Mouse (Mus musculus) limb, embryonic 15.5 days (tissue): ENCODE measurements around the gene Ltb. TPM values are rescaled to one million over a fixed set of nuclear protein-coding genes. Genes with fewer than 3 reads are reported as not detected.

Source experiments
- ATAC-seq: fragments of 200-750 bp; cut with Nextera tagmentation; 2 replicates; pipeline ENCODE4 v1.8.0; 2017; ENCODE audit warnings: low read depth, moderate TSS enrichment; ENCODE audit not compliant: insufficient number of reproducible peaks, low FRiP score, low TSS enrichment
- H3K27ac ChIP-seq: fragments of 300-500 bp; sonication (generic); 2 replicates; pipeline ENCODE4 v1.5.1; 2015; ENCODE audit warnings: moderate library complexity, mild to moderate bottlenecking, inconsistent platforms
- H3K27me3 ChIP-seq: fragments of 300-500 bp; sonication (generic); 2 replicates; pipeline ENCODE4 v1.6.1; 2015; ENCODE audit warnings: inconsistent platforms
- H3K36me3 ChIP-seq: fragments of 300-500 bp; sonication (generic); 2 replicates; pipeline ENCODE4 v1.6.1; 2015; ENCODE audit warnings: inconsistent platforms
- H3K4me1 ChIP-seq: fragments of 300-500 bp; sonication (generic); 2 replicates; pipeline ENCODE4 v1.6.1; 2015; ENCODE audit warnings: inconsistent platforms
- H3K4me2 ChIP-seq: fragments of 300-500 bp; sonication (generic); 2 replicates; pipeline ENCODE4 v1.6.1; 2015; ENCODE audit warnings: mild to moderate bottlenecking, inconsistent platforms
- H3K4me3 ChIP-seq: fragments of 300-500 bp; sonication (generic); 2 replicates; pipeline ENCODE4 v1.5.1; 2015; ENCODE audit warnings: mild to moderate bottlenecking, inconsistent platforms
- H3K9ac ChIP-seq: fragments of 300-500 bp; sonication (generic); 2 replicates; pipeline ENCODE4 v1.6.1; 2015; ENCODE audit warnings: inconsistent platforms
- H3K9me3 ChIP-seq: fragments of 300-500 bp; sonication (generic); 2 replicates; pipeline ENCODE4 v1.6.1; 2016; ENCODE audit warnings: inconsistent platforms
- WGBS: fragments of 180-500 bp; shearing (Covaris S2); methylation state at CpG from one replicate; pipeline ENCODE4 v1.1.7; 2015; 5-methylcytosine and 5-hydroxymethylcytosine counted together
- polyA plus RNA-seq: library from polyadenylated mRNA; unstranded; fragments of >200 nt; fragmentation: Nextera tagmentation; extraction: Ambion mirVana; gene quantifications from 2 replicates; pipeline ENCODE4 v1.2.1, GENCODE M21; 2015

The Ltb gene
- polyA plus RNA-seq, 1 experiment from 2014 or later: 1.2 TPM

GRCm38 (mm10) chr17:35218516-35219193 lies 24.4 kb downstream of the Ltb start:
- ATAC-seq: no peak
- H3K27ac ChIP-seq: no peak overlapping the region

GRCm38 (mm10) chr17:35219601-35220041 lies 25.4 kb downstream of the Ltb start:
- Histone ChIP-seq H3K9ac (no peak overlapping the region), H3K4me2 (no peak overlapping the region), H3K4me1 (0 out of 2 replicates have a peak, but pooled peaks cover 6% of the 10 kb centered on the region), H3K9me3 (no peaks in the 10 kb centered on the region), H3K27ac (no peak overlapping the region), H3K4me3 (no peak overlapping the region), H3K27me3 (no peaks in the 10 kb centered on the region), H3K36me3 (peaks cover 13% of the 10 kb centered on the region)
- WGBS: 81% methylated on average over 6 of the region's 6 CpGs
- ATAC-seq: no peak

More at GRCm38 (mm10) chr17:35218516-35219193, 24.4 kb downstream of the Ltb start:
- Histone ChIP-seq H3K9me3 (no peaks in the 10 kb centered on the region), H3K4me1 (0 out of 2 replicates have a peak, but pooled peaks cover 6% of the 10 kb centered on the region), H3K9ac (no peak overlapping the region), H3K36me3 (peaks cover 13% of the 10 kb centered on the region), H3K4me2 (no peak overlapping the region), H3K27me3 (no peaks in the 10 kb centered on the region), H3K4me3 (no peak overlapping the region)
- WGBS: 75% methylated on average over 18 of the region's 18 CpGs

- Histone ChIP-seq H3K27ac (no peak within 1 kb of the TSS), H3K4me1 (0 out of 2 replicates have a peak, but pooled peaks cover 6% of the 10 kb centered on the region), H3K4me3 (no peak within 1 kb of the TSS), H3K4me2 (no peak within 1 kb of the TSS), H3K9me3 (no peaks in the 10 kb centered on the region), H3K36me3 (peaks cover 18% of the 10 kb centered on the region), H3K9ac (no peak within 1 kb of the TSS), H3K27me3 (no peaks in the 10 kb centered on the region)
- 83% methylated on average over 28 of the region's 28 CpGs for WGBS
- no peak for ATAC-seq
Observed at GRCm38 (mm10) chr17:35220156-35220952, 26.1 kb downstream of the Ltb start, which contains the start of gene Gm16181. TSS of gene Gm16181 (plus strand) at chr17:35220834.

GRCm38 (mm10) chr17:35222299-35222698 lies 28.1 kb downstream of the Ltb start:
- Histone ChIP-seq H3K4me2 (no peak overlapping the region), H3K9me3 (no peaks in the 10 kb centered on the region), H3K4me3 (no peak overlapping the region), H3K27ac (0 out of 2 replicates have a peak overlapping the region, but pooled peaks have one; percentile 33), H3K36me3 (peaks cover 26% of the 10 kb centered on the region), H3K9ac (no peak overlapping the region), H3K4me1 (0 out of 2 replicates have a peak, but pooled peaks cover 6% of the 10 kb centered on the region), H3K27me3 (no peaks in the 10 kb centered on the region)
- ATAC-seq: no peak
- 78% methylated on average over 6 of the region's 6 CpGs for WGBS

GRCm38 (mm10) chr17:35224641-35225040 lies 30.4 kb downstream of the Ltb start:
- H3K27me3 ChIP-seq: no peaks in the 10 kb centered on the region

GRCm38 (mm10) chr17:35225456-35225855 lies 31.2 kb downstream of the Ltb start:
- no peaks in the 10 kb centered on the region for H3K9me3 ChIP-seq
- WGBS: 91% methylated on average over 5 of the region's 5 CpGs
- H3K9ac ChIP-seq: no peak overlapping the region
- H3K36me3 ChIP-seq: peaks cover 45% of the 10 kb centered on the region
- no peak overlapping the region for H3K27ac ChIP-seq
- no peaks in the 10 kb centered on the region for H3K27me3 ChIP-seq
- 0 out of 2 replicates have a peak, but pooled peaks cover 1% of the 10 kb centered on the region for H3K4me1 ChIP-seq
- no peak for ATAC-seq
- H3K4me3 ChIP-seq: no peak overlapping the region
- no peak overlapping the region for H3K4me2 ChIP-seq

More at GRCm38 (mm10) chr17:35224641-35225040, 30.4 kb downstream of the Ltb start:
- Histone ChIP-seq H3K4me2 (no peak overlapping the region), H3K4me3 (no peak overlapping the region), H3K9me3 (no peaks in the 10 kb centered on the region), H3K36me3 (peaks cover 48% of the 10 kb centered on the region), H3K27ac (no peak overlapping the region), H3K9ac (no peak overlapping the region), H3K4me1 (0 out of 2 replicates have a peak, but pooled peaks cover 6% of the 10 kb centered on the region)
- no peak for ATAC-seq
- WGBS: 95% methylated on average over 4 of the region's 4 CpGs

- 83% methylated on average over 14 of the region's 14 CpGs for WGBS
- ATAC-seq: no peak
- no peak overlapping the region for H3K27ac ChIP-seq
Observed at GRCm38 (mm10) chr17:35226561-35227046, 32.4 kb downstream of the Ltb start.

GRCm38 (mm10) chr17:35231022-35231421 lies 36.8 kb downstream of the Ltb start:
- H3K4me1 ChIP-seq: peaks cover 27% of the 10 kb centered on the region
- no peaks in the 10 kb centered on the region for H3K9me3 ChIP-seq
- no peak overlapping the region for H3K4me2 ChIP-seq
- peaks cover 49% of the 10 kb centered on the region for H3K36me3 ChIP-seq
- H3K9ac ChIP-seq: no peak overlapping the region
- H3K27me3 ChIP-seq: no peaks in the 10 kb centered on the region
- no peak for ATAC-seq
- no peak overlapping the region for H3K4me3 ChIP-seq
- WGBS: 94% methylated on average over 10 of the region's 10 CpGs
- H3K27ac ChIP-seq: no peak overlapping the region

More at GRCm38 (mm10) chr17:35226561-35227046, 32.4 kb downstream of the Ltb start:
- Histone ChIP-seq H3K4me2 (no peak overlapping the region), H3K4me3 (no peak overlapping the region), H3K36me3 (peaks cover 52% of the 10 kb centered on the region), H3K9ac (no peak overlapping the region), H3K4me1 (0 out of 2 replicates have a peak, but pooled peaks cover under 1% of the 10 kb centered on the region), H3K27me3 (no peaks in the 10 kb centered on the region), H3K9me3 (no peaks in the 10 kb centered on the region)

GRCm38 (mm10) chr17:35232043-35232442 lies 37.8 kb downstream of the Ltb start:
- no peak for ATAC-seq
- Histone ChIP-seq H3K27ac (no peak overlapping the region), H3K9me3 (no peaks in the 10 kb centered on the region), H3K4me3 (no peak overlapping the region), H3K27me3 (no peaks in the 10 kb centered on the region), H3K4me2 (no peak overlapping the region), H3K9ac (no peak overlapping the region), H3K4me1 (peaks cover 34% of the 10 kb centered on the region), H3K36me3 (peaks cover 43% of the 10 kb centered on the region)
- WGBS: 13% methylated on average over 12 of the region's 12 CpGs

GRCm38 (mm10) chr17:35232659-35233058 lies 38.4 kb downstream of the Ltb start:
- peaks cover 37% of the 10 kb centered on the region for H3K36me3 ChIP-seq

GRCm38 (mm10) chr17:35233114-35233980 lies 39.1 kb downstream of the Ltb start, which contains the start of gene Atp6v1g2:
TSS of gene Atp6v1g2 (plus strand) at chr17:35233660.
- H3K4me3 ChIP-seq: peak within 1 kb of the TSS; percentile 57
- no peak for ATAC-seq
- 56% methylated on average over 18 of the region's 18 CpGs for WGBS
- H3K9ac ChIP-seq: no peak within 1 kb of the TSS
- peaks cover 34% of the 10 kb centered on the region for H3K4me1 ChIP-seq
- H3K36me3 ChIP-seq: peaks cover 30% of the 10 kb centered on the region
- no peaks in the 10 kb centered on the region for H3K9me3 ChIP-seq
- peak within 1 kb of the TSS; percentile 96 for H3K27ac ChIP-seq
- no peaks in the 10 kb centered on the region for H3K27me3 ChIP-seq
- H3K4me2 ChIP-seq: peak within 1 kb of the TSS; percentile 80

More at GRCm38 (mm10) chr17:35232659-35233058, 38.4 kb downstream of the Ltb start:
- no peak for ATAC-seq
- 79% methylated on average over 5 of the region's 5 CpGs for WGBS
- Histone ChIP-seq H3K27me3 (no peaks in the 10 kb centered on the region), H3K4me3 (no peak overlapping the region), H3K9me3 (no peaks in the 10 kb centered on the region), H3K4me1 (peaks cover 34% of the 10 kb centered on the region), H3K4me2 (0 out of 2 replicates have a peak overlapping the region, but pooled peaks have one; percentile 7), H3K27ac (peak overlapping the region; percentile 75), H3K9ac (no peak overlapping the region)
